Mouse (Mus musculus) C2C12 (cell line): Measurements from ENCODE around the gene Etv6.

Experiments
- CTCF ChIP-seq: IDR thresholded peaks from one replicate; pipeline ENCODE4 v1.5.1; 2011; ENCODE audit not compliant: control insufficient read depth, insufficient read depth, insufficient read length
- MYOG ChIP-seq: IDR thresholded peaks from one replicate; pipeline ENCODE4 v1.6.1; 2011; ENCODE audit not compliant: control insufficient read depth, insufficient read length; ENCODE audit errors: extremely low read depth
- USF1 ChIP-seq: IDR thresholded peaks from one replicate; pipeline ENCODE4 v1.6.1; 2011; ENCODE audit warnings: low read depth, mild to moderate bottlenecking, control low read depth, moderate library complexity

GRCm38 (mm10) chr6:134066112-134066511 is 30.6 kb downstream of the Etv6 start:
- TF ChIP-seq CTCF (no peak), MYOG (no peak), USF1 (no peak)
